Mouse (Mus musculus) activated CD4-positive, CD25-positive, alpha-beta regulatory T cell, adult 4 months (primary cell): Measurements from ENCODE around the gene Cd244a. TPM values are rescaled to one million over a fixed set of nuclear protein-coding genes. Genes with fewer than 3 reads are reported as not detected.

ENCODE experiments used
- ATAC-seq: one replicate; pipeline ENCODE4 v1.8.0; 2017
- polyA plus RNA-seq, 2 experiments: library from polyadenylated mRNA; unstranded; fragments of 100-300 nt; shearing (Covaris generic); gene quantifications; one replicate each; pipeline ENCODE4 v1.2.1; 2017

Cd244a gene
- polyA plus RNA-seq, 2 experiments from 2014 or later, result 1.0 to 1.4 TPM

DNA sequence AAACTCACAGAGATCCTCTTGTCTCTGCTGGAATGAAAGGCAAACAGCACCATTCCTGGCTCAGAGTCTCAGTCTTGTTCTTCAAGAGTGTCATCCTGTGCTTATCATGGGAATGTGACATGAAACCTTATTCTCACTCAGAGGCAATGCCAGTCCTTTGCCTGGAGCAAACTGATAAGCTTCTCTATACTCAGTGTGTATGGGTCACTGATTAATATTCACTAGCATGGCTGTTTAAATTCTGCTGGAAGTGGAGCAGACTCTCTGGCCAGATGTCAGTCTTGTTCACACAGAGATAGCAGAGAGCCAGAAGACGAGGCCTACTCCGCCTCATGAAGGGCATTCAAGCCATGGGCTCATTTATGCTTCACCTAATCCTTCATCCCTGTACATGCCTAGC, 25.6 kb downstream of the Cd244a start:
- ATAC-seq, result no peak

DNA sequence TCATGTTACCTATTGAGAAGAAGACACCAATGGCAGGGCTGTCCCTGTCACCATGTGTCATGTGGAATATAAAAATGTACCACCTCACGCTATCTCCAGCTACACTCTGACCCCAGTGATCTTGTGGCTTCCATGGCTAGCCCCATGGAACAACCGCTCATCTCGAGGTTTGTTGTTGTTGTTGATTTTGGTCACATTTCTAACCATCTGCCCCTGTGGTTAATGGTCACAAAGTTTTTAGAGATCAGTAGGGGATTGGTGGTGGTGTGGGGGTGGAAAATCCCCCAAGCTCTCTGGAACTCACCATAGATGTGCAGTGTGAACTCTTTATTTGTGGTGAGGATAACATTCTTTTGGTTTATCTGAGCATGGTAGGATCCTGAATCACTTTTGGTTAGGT, 45.7 kb downstream of the Cd244a start:
- no peak for ATAC-seq

DNA sequence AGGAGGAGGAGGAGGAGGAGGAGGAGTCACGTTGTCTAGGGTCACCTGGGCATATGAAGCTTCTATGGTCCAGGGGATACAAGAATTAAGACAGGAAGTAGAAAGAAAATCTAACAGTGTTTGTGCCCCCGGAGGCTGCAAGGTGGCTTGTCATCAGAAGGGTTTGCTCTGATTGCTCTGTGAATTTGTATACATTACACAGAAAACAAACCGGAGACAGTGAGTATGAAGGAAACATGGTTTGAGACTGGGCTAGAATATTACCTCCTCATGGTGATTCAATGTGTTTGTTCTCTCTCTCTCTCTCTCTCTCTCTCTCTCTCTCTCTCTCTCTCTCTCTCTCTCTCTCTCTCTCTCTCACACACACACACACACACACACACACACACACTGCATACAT, 47.7 kb downstream of the Cd244a start:
- ATAC-seq, result peak; percentile 26

DNA sequence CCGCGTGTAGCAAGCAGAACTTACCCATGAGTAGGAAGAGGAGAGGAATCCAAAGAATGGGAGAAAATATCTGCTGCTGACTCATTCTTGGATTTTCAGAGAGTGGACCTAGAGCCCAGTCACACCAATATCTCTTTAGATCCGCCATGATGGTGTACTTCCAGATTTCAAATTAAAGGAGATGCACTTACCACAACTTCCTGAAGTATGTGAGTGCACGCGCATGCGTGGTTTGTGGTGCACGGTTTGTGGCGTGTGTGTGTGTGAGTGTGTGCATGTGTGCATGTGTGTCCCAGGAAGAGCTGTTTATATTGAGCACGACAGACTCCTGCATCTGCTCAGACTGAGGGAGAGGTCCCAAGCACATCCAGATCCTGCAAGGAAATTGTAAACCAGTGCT, 48.2 kb downstream of the Cd244a start, which contains the start of gene Ly9:
Ly9 (minus strand) TSS at position 235 of the 400 bp plus-strand sequence.
- peak; percentile 85 for ATAC-seq

DNA sequence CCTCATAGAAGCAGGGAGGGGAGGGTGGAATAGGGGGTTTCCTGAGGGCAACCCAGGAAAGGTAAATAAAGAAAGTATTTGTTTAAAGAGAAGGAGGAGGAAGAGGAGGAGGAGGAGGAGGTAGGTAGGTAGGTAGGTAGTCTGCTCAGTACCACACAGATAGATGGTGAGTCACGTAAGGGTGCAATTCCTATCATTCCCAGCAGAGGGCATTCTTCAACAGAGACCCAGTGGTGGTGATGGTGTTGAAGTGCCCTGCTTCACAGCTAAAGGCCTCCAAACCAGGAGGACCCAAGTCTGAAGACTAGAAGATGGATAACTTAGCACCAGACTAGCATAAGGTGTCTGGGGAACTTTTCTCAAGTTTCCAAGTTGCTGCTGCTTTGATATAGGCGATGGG, 51.0 kb downstream of the Cd244a start:
- ATAC-seq, result peak; percentile 20

DNA sequence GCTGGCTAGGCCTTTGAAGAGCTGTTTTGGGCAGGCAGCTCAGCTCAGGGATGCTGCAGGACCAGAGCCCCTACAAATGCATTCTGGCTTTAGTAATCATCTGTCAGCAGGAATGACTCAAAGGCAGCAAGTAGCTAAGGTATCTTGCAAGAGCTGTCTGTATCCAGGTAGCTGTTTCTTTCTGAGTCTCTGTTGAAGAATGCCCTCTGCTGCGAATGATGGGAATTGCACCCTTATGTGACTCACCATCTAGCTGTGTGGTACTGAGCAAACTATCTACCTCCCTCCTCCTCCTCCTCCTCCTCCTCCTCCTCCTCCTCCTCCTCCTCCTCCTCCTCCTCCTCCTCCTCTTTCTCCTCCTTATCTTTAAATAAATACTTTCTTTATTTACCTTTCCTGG, 51.8 kb downstream of the Cd244a start:
- no peak for ATAC-seq

DNA sequence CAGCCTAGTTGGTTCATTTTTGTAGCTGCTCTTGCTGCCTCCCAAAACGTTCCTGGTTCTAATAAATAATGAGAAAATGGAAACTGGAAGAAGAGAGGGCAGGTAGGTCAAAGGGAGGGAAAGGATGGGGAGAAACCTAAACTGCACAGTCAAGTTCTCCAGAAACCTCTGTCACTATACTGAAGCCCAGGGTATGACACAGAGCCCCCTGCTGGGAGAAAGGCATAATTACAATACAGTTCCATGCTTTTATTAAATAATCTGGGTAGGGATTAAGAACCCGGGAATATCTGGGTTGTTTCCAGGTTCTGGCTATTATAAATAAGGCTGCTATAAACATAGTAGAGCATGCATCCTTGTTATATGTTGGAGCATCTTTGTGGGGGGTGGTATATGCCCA, 55.0 kb downstream of the Cd244a start:
- ATAC-seq, result no peak

DNA sequence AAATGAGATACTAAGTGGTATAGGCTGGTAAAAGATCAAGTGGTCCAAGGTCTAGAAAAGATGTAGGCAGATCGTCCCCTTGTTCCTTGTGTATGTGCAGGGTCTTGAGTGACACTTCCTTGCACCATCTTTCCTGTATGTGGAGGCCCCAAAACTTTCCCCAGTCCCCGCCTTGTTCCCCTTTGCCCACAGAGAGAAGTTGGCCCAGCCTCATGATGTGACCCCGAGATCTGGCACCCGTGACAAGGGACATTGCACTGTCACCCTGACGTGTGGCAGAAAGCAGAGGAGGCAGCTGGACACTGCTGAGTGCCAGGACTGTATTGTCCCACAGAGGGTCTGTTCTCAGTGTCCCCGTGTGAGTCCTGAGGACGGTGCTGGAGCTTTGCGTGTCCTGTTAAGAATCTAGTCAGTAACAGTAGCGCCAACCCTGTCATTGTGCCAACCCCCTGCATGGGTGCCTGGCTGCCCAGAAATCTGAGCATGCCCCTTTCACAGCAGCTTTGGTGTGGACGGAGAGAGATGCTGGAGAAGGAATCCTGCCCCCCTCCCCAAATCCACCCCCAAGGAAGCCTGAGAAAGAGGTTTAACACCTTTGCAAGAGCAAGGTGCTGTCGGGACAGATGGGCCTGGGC, 58.0 kb downstream of the Cd244a start:
- ATAC-seq, result no peak

DNA sequence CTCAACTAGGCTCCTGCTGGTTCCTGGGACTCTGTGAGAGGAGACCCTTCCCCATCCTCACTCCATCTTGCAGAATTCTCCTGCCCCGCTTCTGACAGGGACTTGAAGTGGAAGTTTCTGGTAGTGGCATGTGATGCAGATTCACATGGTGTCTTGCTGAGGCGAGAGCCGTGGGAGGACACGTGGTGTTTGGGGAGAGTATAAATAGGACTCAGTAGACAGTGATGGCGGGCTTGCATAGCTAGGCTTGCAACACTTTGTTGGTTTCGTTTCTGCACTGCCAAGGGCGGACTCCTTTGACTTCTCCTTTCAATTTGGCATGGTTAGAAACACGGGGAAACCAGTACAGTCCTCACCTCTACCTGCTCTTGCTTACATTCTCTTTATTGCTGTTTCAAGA, 60.0 kb downstream of the Cd244a start:
- ATAC-seq, result peak; percentile 80

DNA sequence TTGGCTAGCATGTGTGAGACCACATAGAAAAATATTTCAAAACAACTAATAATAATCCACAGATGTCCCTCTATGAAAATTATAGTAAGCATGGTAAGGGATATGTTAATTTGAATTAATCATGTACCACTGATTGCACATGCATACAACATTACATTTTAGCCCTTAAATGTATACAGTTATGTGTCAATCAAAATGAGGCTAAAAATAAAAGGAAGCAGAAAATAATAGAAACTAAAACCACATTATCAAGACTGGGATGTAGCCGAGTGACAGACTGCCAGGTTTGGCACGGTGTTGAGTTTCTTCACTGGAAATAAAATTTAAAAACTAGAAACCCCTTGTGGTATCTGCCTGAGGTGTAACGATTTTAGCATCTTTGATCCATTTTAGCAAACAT, 60.7 kb downstream of the Cd244a start:
- no peak for ATAC-seq

DNA sequence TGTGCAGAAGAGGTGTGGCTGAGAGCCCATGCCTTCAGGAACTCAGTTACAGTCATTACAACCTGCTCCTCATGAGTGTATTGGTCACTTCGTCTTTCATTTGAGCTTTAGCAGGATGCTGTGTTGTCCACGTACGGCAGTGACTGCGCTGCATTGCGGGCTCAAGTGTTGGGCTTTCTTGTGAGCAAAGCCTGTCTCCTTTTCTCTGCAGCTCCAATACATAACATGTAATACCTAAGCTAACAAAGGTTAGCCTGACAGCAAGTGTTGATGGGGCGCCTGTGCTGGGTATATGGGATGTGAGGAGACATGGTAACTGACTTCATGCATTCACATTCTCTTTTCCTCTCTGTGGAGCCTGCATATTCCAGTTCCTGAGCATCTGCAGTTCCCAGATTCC, 61.1 kb downstream of the Cd244a start:
- ATAC-seq, result no peak

DNA sequence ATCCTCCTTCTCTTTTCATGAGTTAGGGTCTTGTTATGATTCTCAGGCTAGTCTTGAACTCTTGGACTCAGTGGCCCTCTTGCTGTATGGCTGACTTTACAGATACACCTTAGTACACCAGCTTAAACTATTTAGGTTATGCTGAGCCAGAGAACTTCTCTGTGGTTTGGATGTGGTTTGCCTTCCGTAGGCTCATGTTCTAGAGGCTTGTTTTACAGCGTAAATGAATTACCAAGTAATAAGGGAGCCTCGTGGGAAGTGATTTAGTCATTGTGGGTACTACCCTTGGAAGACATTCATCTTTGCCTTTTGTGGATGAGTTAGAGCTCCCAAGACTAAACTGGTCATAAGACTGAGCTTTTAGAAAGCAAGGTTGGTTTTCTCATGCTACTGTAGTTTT, 68.8 kb downstream of the Cd244a start:
- no peak for ATAC-seq

DNA sequence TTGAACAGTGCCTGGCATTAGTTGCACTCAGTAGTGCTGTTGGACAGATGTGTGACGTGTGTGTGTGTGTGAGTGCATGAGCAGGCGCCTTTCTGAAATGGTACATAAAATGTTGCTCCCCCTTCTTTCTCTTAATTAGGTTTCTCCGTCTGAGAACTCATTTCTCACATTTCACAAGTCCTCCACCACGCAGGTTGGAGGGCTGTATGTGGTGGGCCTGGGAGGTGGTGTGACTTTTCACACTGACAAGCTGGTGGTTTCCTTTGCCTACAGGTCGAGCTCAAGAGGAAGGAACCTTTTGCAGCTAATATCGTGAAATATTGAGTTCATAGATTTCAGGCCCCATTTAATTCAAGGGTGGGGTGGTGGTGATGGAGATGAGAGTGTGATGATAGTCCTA, 70.2 kb downstream of the Cd244a start:
- peak; percentile 54 for ATAC-seq

DNA sequence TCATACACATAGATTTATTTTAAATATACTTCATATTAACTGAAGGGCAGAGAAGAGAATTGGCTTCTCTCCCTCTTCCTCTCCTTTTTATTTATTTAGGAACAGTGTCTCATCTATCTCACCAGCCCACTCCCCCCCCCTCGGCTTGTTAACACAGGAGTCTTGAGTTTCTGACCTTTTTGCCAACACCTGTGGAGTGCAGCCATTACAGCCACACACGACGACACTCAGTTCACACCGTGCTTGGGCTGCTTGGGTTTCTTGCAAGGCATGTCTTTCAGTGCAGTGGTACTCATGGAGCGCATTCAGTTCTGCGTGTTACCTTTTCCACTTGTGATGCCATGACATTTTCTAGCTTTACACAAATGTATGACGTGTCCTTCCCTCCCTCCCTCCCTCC, 71.0 kb downstream of the Cd244a start:
- ATAC-seq, result no peak

DNA sequence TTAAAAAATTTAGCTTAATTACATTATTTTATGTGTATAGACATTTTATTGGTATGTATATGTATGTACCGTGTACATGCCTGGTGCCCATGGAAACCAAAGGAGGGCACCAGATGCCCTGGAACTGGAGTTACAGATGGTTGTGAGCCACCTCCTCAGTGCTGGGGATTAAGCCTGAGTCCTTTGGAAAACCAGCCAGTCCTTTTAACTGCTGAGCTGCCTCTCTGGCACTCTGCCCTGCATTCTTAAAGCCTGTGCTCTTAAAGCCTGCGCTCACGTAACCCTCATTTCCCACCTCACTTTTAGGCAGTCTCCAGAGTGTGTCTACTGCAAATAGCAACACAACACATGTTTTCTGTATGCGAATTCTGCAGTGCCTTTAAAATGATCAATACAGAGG, 71.9 kb downstream of the Cd244a start:
- ATAC-seq, result no peak

DNA sequence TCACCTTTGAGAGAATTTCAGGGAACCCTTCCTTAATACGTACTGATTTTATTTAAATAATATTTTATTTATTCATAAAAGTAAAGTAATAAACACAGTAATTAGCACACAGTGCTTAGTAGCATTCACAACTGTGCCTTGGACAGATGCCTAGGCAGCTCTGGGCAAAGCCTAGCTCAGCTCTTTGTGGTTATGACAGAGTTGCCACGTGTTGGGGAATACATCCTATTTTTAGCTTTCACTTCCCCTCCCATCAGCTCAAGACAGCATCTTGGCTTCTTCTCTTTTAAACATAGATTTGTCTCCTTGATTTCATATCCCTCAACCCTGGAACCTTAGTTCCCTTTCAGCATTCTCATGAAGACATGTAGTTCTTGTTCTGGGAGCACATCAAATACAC, 72.5 kb downstream of the Cd244a start:
- peak; percentile 59 for ATAC-seq

DNA sequence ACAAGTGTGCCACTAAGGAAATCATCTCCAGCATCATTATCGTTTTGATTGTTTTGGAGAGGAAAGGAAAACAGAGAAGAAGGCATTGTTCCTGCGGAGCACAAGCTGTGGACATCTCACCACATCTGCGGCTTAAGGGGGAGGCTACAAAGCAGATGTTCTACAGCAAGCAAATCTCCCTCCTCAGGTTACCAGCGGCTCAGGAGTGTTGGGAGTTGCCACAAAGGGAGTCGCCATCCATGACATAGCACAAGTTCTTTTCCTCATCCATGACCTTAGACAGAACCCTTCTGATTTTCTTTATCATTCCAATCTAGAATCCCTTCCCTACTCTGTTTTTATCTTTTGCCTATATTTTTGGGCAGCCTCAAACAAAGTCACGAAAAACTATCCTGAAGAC, 76.7 kb downstream of the Cd244a start:
- ATAC-seq, result no peak

DNA sequence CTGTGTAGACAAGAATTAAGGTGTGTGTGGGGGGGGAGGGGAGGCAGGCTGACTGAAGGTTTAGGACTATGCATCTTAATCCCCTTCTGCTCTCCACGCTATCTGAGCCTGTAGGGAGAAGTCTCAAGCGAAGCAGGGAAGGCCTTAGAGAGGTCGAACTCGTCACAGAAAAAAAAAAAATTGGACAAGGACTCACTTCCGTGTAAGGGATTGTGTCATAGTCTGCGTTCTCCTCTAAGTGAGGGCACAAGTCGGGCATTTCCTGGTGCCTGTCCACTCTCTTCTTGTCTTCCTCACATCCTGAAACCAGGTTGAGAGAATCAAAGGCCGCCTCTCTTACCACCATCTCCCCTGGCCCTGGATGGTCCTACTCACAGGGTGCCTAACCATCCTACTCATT, 78.1 kb downstream of the Cd244a start:
- ATAC-seq, result no peak

DNA sequence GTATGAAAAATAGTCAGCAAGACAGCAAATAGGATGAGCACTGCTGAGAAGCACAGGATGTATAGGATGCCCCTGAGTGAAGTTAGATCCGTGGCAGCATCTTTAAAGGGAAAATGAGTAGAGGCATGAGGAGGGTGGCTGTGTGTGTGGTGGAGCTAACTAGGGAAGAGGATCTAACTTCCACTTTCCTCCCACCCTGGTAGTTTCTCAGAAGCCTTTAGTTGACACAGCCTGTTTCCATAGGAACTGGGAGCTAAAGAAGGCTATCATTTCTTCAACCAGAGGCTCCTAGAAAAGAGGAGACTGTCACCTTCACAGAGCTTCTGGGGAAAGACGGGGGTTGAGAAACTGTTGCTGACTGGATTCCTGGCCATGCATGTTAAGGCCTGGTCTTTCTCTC, 79.7 kb downstream of the Cd244a start:
- ATAC-seq, result no peak

DNA sequence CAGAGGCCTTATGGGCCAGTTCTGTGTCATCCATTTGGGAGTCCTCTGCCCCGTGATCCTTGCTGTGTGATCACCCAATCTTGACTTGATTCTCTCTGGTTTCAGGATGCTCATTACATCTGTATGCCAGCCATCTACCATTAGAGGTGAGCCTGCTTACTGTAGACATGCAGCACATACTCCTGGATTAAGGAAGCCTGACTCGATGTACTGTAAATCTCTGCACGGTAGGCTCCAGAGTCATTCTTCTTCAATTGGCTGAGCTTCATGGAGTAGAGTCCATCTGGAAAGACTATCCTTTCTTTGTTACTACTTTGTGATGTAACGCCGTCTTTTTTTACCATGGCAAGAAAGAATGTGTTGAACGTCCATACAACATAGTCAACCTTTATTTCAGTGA, 81.8 kb downstream of the Cd244a start:
- no peak for ATAC-seq

DNA sequence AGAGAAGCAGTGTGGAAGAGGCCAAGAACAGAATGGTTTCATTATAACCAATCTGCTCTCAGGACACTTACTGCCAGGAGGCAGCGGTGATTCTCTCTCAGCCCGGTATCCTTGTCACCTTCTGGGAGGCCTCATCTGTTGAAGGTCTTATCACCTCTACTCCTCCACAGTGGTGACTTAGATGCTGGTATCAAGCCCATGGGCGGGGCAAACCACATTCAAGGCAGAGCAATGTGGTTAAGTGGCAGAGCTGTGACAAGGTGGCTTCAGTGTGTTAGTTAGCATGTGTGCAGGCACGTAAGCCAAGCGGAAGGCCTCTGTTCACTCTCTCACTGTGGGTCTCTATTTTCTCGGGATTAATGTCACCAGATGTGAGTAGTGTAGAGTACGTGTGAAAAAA, 84.6 kb downstream of the Cd244a start:
- peak; percentile 95 for ATAC-seq

DNA sequence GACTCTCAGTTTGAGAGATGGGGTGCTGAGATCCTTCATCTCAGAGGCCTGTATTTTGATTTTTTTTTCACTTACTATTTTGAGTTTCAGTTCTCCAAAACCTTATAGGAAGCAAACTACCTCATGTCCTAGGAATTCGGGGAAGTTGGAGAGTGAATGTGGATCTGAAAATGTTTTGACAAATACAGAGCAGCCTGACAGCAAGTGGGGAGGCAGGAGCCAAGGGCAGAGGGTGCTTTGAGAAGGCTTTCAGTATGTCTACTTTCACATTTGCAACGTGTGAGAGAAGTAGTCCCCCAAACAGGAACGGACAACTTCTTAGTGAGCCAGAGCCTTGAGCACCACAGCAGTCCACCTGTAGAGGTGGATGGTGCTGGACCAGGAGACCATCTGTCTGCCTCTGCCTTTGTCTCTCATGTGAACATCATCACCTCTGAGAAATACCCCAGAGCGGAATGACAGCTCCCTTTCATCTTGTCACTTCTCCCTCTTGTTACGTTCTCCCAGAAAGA, 87.5 kb downstream of the Cd244a start:
- ATAC-seq, result no peak

DNA sequence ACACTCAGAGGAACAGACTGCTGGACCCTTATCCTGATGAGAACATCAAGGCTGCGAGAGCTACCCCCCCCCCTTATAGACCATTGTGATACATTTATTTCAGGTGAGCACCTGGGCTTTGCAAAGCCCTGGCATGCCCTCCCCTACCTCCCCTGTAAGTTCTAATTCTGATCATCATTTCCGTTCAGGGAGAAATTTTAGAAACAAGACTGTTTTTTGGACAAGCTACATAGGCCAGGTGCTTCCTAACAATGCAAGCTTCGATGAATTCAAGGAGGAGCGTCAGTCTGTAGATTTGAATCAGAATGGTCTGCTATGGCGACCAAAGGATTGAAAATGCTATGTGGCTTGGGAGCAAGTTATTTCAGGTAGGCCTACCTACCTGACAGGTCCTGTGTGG, 88.7 kb downstream of the Cd244a start:
- ATAC-seq, result no peak

DNA sequence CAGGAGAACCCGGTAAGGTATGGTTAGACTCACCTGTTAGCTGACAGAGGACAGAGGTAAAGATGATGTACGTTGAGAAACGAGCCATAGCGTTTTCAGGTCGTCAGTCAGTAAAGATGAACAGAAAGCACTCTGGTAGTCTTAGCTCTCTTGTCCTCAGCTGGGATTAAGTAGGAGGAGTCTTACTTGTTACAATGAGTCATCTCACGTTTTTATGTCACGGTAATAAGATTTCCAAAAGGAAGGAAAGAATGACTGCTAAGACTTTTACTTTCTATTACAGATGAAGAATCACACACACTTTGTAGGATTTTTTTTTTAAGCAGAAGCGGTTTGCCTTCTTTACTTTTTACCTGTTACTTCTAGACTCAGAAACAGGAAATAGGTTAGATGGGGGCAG, 89.8 kb downstream of the Cd244a start:
- ATAC-seq, result peak; percentile 90

DNA sequence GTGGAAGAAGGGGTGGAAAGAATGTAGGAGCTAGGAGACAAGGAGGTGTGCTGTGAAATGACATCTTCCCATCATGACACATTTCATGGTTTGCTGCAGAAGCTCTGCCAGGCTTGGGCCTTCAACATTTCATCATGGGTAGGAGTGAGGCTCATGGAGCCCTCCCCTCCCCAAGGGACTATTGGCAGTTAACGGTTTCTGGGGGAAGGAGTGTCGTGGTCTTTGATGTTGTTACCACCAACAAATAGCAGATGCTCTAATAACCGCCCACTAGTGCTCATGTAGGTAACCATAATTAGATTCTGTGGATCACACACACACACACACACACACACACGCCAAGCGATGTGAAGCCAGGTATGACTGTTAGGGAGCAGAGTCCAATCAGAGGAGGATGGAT, 93.7 kb downstream of the Cd244a start, which contains the start of gene Slamf7:
Slamf7 (minus strand) TSS at position 302 of the 400 bp plus-strand sequence.
- no peak for ATAC-seq
